Mouse (Mus musculus): ENCODE data around the gene Opn1sw.

Opn1sw gene

GRCm38 (mm10) chr6:29326961-29327360, 61.3 kb downstream of the Opn1sw start:
- DNase-seq (ENCODE audit: low spot score): no peak

All from ovary, postnatal 14 days (tissue).